Mouse (Mus musculus): ENCODE results near the gene Zbtb4.
A peak's percentile ranks its signal among the peaks of the same experiment; 100 is the strongest.

Gene Zbtb4

GRCm38 (mm10) chr11:69801379-69801977 lies 35.8 kb downstream of the Zbtb4 start, which contains the start of gene Fgf11:
Fgf11 (minus strand) TSS chr11:69801857.
- no peak for DNase-seq

- DNase-seq, result peak; percentile 58 to 72
These were observed 37.0 kb downstream of the Zbtb4 start for GRCm38 (mm10) chr11:69802648-69803105.

GRCm38 (mm10) chr11:69803328-69803727 lies 37.6 kb downstream of the Zbtb4 start:
- no peak for DNase-seq

GRCm38 (mm10) chr11:69803786-69804651 lies 38.3 kb downstream of the Zbtb4 start:
- peak; percentile 59 to 79 for DNase-seq

GRCm38 (mm10) chr11:69804652-69804940 lies 38.9 kb downstream of the Zbtb4 start:
- DNase-seq, result no peak

GRCm38 (mm10) chr11:69804972-69805909 lies 39.5 kb downstream of the Zbtb4 start, which contains the start of gene Tmem102:
Tmem102 (minus strand) TSS chr11:69805624.
- no peak for DNase-seq

GRCm38 (mm10) chr11:69806378-69806777 lies 40.7 kb downstream of the Zbtb4 start:
- no peak for DNase-seq

GRCm38 (mm10) chr11:69807641-69808040 lies 41.9 kb downstream of the Zbtb4 start:
- no peak for DNase-seq

GRCm38 (mm10) chr11:69810280-69810679 lies 44.6 kb downstream of the Zbtb4 start:
- no peak for DNase-seq

GRCm38 (mm10) chr11:69815155-69815554 lies 49.4 kb downstream of the Zbtb4 start, which contains the start of gene Gm39566:
Gm39566 (minus strand) TSS chr11:69815298.
- no peak for DNase-seq

GRCm38 (mm10) chr11:69816520-69816919 lies 50.8 kb downstream of the Zbtb4 start:
- DNase-seq, result no peak

- DNase-seq, result no peak
These were observed 52.7 kb downstream of the Zbtb4 start, which contains the start of gene Spem2 for GRCm38 (mm10) chr11:69818365-69818764. Spem2 (minus strand) TSS chr11:69818465.

- no peak for DNase-seq
These were observed 53.2 kb downstream of the Zbtb4 start for GRCm38 (mm10) chr11:69818871-69819270.

- DNase-seq, result no peak
These were observed 56.4 kb downstream of the Zbtb4 start, which contains the start of gene Spem1 for GRCm38 (mm10) chr11:69822080-69822479. Spem1 (minus strand) TSS chr11:69822180.

GRCm38 (mm10) chr11:69823456-69823855 lies 57.7 kb downstream of the Zbtb4 start:
- DNase-seq, result no peak

GRCm38 (mm10) chr11:69828832-69829231 lies 63.1 kb downstream of the Zbtb4 start:
- no peak for DNase-seq

- no peak for DNase-seq
These were observed 67.8 kb downstream of the Zbtb4 start for GRCm38 (mm10) chr11:69833554-69833953.
